Mouse (Mus musculus) liver, embryonic 15.5 days (tissue): Measurements from ENCODE around the gene Pltp. TPM values are rescaled to one million over a fixed set of nuclear protein-coding genes. Genes with fewer than 3 reads are reported as not detected.
"Not testable (repeated sequence)": the region's sequence is repeated elsewhere in the genome, so short reads cannot be mapped to it uniquely, and the experiment has no call there.

Experiments used
- ATAC-seq: fragments of 200-750 bp; cut with Nextera tagmentation; 2 replicates; pipeline ENCODE4 v1.8.0; 2017; ENCODE audit warnings: moderate number of reproducible peaks, mild to moderate bottlenecking, moderate library complexity; ENCODE audit not compliant: insufficient read depth
- H3K27ac ChIP-seq: fragments of 300-500 bp; sonication (generic); replicated peaks from 2 replicates; pipeline ENCODE4 v1.5.1; 2015; ENCODE audit warnings: mild to moderate bottlenecking, inconsistent platforms
- H3K27me3 ChIP-seq: fragments of 300-500 bp; sonication (generic); 2 replicates; pipeline ENCODE4 v1.6.1; 2015; ENCODE audit warnings: mild to moderate bottlenecking, inconsistent platforms
- H3K36me3 ChIP-seq: fragments of 300-500 bp; sonication (generic); replicated peaks from 2 replicates; pipeline ENCODE4 v1.6.1; 2015; ENCODE audit warnings: moderate library complexity, mild to moderate bottlenecking, inconsistent platforms
- H3K4me1 ChIP-seq: fragments of 300-500 bp; sonication (generic); replicated peaks from 2 replicates; pipeline ENCODE4 v1.6.1; 2015; ENCODE audit warnings: inconsistent platforms
- H3K4me2 ChIP-seq: fragments of 300-500 bp; sonication (generic); 2 replicates; pipeline ENCODE4 v1.6.1; 2015; ENCODE audit warnings: moderate library complexity, mild to moderate bottlenecking, inconsistent platforms
- H3K4me3 ChIP-seq: fragments of 300-500 bp; sonication (generic); replicated peaks from 2 replicates; pipeline ENCODE4 v1.5.1; 2015; ENCODE audit warnings: mild to moderate bottlenecking, inconsistent platforms
- H3K9ac ChIP-seq: fragments of 300-500 bp; sonication (generic); 2 replicates; pipeline ENCODE4 v1.6.1; 2015; ENCODE audit warnings: moderate library complexity, mild to moderate bottlenecking, inconsistent platforms
- H3K9me3 ChIP-seq: fragments of 300-500 bp; sonication (generic); replicated peaks from 2 replicates; pipeline ENCODE4 v1.6.1; 2016; ENCODE audit warnings: inconsistent platforms
- WGBS: fragments of 180-500 bp; shearing (Covaris S2); methylation state at CpG from one replicate; pipeline ENCODE4 v1.1.7; 2015; ENCODE audit warnings: mixed read lengths; ENCODE audit not compliant: insufficient replicate concordance; 5-methylcytosine and 5-hydroxymethylcytosine counted together
- polyA plus RNA-seq: library from polyadenylated mRNA; unstranded; fragments of >200 nt; fragmentation: Nextera tagmentation; extraction: Ambion mirVana; gene quantifications from 2 replicates; pipeline ENCODE4 v1.2.1, GENCODE M21; 2015

Gene Pltp
- polyA plus RNA-seq, 1 experiment from 2014 or later = 17.8 TPM

- H3K9me3 ChIP-seq, H3K36me3 ChIP-seq, H3K4me2 ChIP-seq, ATAC-seq, H3K4me3 ChIP-seq, H3K27ac ChIP-seq, H3K9ac ChIP-seq: not testable (repeated sequence)
- Histone ChIP-seq H3K27me3 (peaks cover 19% of the 10 kb centered on the region), H3K4me1 (peaks cover 35% of the 10 kb centered on the region)
- 85% methylated on average over 9 of the region's 9 CpGs for WGBS
These were observed 5.9 kb upstream of the Pltp start for GRCm38 (mm10) chr2:164863411-164863810.

- Histone ChIP-seq H3K9ac (no peak overlapping the region), H3K4me3 (no peak overlapping the region), H3K4me1 (peaks cover 42% of the 10 kb centered on the region), H3K4me2 (no peak overlapping the region), H3K9me3 (no peaks in the 10 kb centered on the region), H3K27me3 (peaks cover 30% of the 10 kb centered on the region), H3K36me3 (no peaks in the 10 kb centered on the region), H3K27ac (peak overlapping the region; percentile 38)
- WGBS = 36% methylated on average over 9 of the region's 9 CpGs
- ATAC-seq = no peak
These were observed 4.8 kb upstream of the Pltp start for GRCm38 (mm10) chr2:164862179-164862861.

- Histone ChIP-seq H3K4me3 (no peak overlapping the region), H3K9ac (no peak overlapping the region), H3K4me2 (no peak overlapping the region), H3K27ac (no peak overlapping the region), H3K9me3 (no peaks in the 10 kb centered on the region), H3K36me3 (no peaks in the 10 kb centered on the region), H3K27me3 (peaks cover 42% of the 10 kb centered on the region), H3K4me1 (peaks cover 48% of the 10 kb centered on the region)
- 51% methylated on average over 4 of the region's 4 CpGs for WGBS
- ATAC-seq = no peak
These were observed 3.6 kb upstream of the Pltp start for GRCm38 (mm10) chr2:164861094-164861493.

GRCm38 (mm10) chr2:164859640-164860432 lies 2.3 kb upstream of the Pltp start:
- H3K9ac ChIP-seq = no peak overlapping the region
- WGBS = 34% methylated on average over 9 of the region's 9 CpGs
- H3K4me2 ChIP-seq = peak overlapping the region; percentile 18; the same call in 1 of the 2 replicates
- ATAC-seq = peak; percentile 69
- H3K27ac ChIP-seq = peak overlapping the region; percentile 48; the same call in 1 of the 2 replicates
- H3K4me1 ChIP-seq = peaks cover 47% of the 10 kb centered on the region
- peaks cover 55% of the 10 kb centered on the region for H3K27me3 ChIP-seq
- H3K9me3 ChIP-seq = no peaks in the 10 kb centered on the region
- no peaks in the 10 kb centered on the region for H3K36me3 ChIP-seq
- no peak overlapping the region for H3K4me3 ChIP-seq

GRCm38 (mm10) chr2:164859155-164859554 lies 1.6 kb upstream of the Pltp start:
- H3K4me1 ChIP-seq = peaks cover 41% of the 10 kb centered on the region
- WGBS = 21% methylated on average over 2 of the region's 2 CpGs
- H3K36me3 ChIP-seq = no peaks in the 10 kb centered on the region
- H3K9me3 ChIP-seq = no peaks in the 10 kb centered on the region
- H3K4me2 ChIP-seq = peak overlapping the region; percentile 18; the same call in 1 of the 2 replicates
- no peak; the same call in 1 of the 2 replicates for ATAC-seq
- H3K27me3 ChIP-seq = peaks cover 61% of the 10 kb centered on the region
- no peak overlapping the region for H3K9ac ChIP-seq
- 0 out of 2 replicates have a peak overlapping the region, but pooled peaks have one; percentile 48 for H3K27ac ChIP-seq
- H3K4me3 ChIP-seq = no peak overlapping the region

- Histone ChIP-seq H3K9me3 (no peaks in the 10 kb centered on the region), H3K4me1 (peaks cover 41% of the 10 kb centered on the region), H3K4me3 (peak overlapping the region; percentile 48), H3K4me2 (peak overlapping the region; percentile 67), H3K9ac (no peak overlapping the region), H3K27ac (no peak overlapping the region), H3K27me3 (peaks cover 65% of the 10 kb centered on the region), H3K36me3 (no peaks in the 10 kb centered on the region)
- ATAC-seq = no peak
- 7% methylated on average over 19 of the region's 19 CpGs for WGBS
These were observed 487 bp upstream of the Pltp start for GRCm38 (mm10) chr2:164857842-164858553.

- Histone ChIP-seq H3K27ac (no peak overlapping the region), H3K36me3 (no peaks in the 10 kb centered on the region), H3K9me3 (no peaks in the 10 kb centered on the region), H3K4me1 (peaks cover 29% of the 10 kb centered on the region), H3K4me3 (peak overlapping the region; percentile 48), H3K27me3 (peaks cover 70% of the 10 kb centered on the region), H3K9ac (no peak overlapping the region), H3K4me2 (peak overlapping the region; percentile 67)
- no peak for ATAC-seq
- WGBS = 1% methylated on average over 42 of the region's 42 CpGs
These were observed 1.0 kb downstream of the Pltp start for GRCm38 (mm10) chr2:164856309-164857100.

GRCm38 (mm10) chr2:164855572-164855971 lies 1.9 kb downstream of the Pltp start:
- H3K4me2 ChIP-seq, H3K9ac ChIP-seq, H3K9me3 ChIP-seq, H3K4me3 ChIP-seq, H3K36me3 ChIP-seq, H3K27ac ChIP-seq, ATAC-seq: not testable (repeated sequence)
- Histone ChIP-seq H3K4me1 (peaks cover 29% of the 10 kb centered on the region), H3K27me3 (peaks cover 67% of the 10 kb centered on the region)
- WGBS = 72% methylated on average over 5 of the region's 5 CpGs

- Histone ChIP-seq H3K36me3 (no peaks in the 10 kb centered on the region), H3K4me2 (no peak overlapping the region), H3K27ac (no peak overlapping the region), H3K9me3 (no peaks in the 10 kb centered on the region), H3K9ac (no peak overlapping the region), H3K4me1 (no peaks in the 10 kb centered on the region), H3K4me3 (no peak overlapping the region), H3K27me3 (peaks cover 19% of the 10 kb centered on the region)
- WGBS = 65% methylated on average over 8 of the region's 8 CpGs
- ATAC-seq = no peak
These were observed 7.5 kb downstream of the Pltp start for GRCm38 (mm10) chr2:164850061-164850460.

- no peak overlapping the region for H3K27ac ChIP-seq
- H3K9ac ChIP-seq = no peak overlapping the region
- no peak for ATAC-seq
- H3K4me2 ChIP-seq = no peak overlapping the region
- H3K36me3 ChIP-seq = no peaks in the 10 kb centered on the region
- H3K4me1 ChIP-seq = no peaks in the 10 kb centered on the region
- WGBS = 39% methylated on average over 3 of the region's 3 CpGs
- H3K27me3 ChIP-seq = no peaks in the 10 kb centered on the region
- H3K9me3 ChIP-seq = no peaks in the 10 kb centered on the region
- H3K4me3 ChIP-seq = no peak overlapping the region
These were observed 11.7 kb downstream of the Pltp start for GRCm38 (mm10) chr2:164845782-164846181.
